Mouse (Mus musculus) megakaryocyte, embryonic 14.5 days (primary cell): Measurements from ENCODE around the gene Skor1.

Experiments
- FLI1 ChIP-seq: IDR thresholded peaks from 2 replicates; pipeline ENCODE4 v1.6.1; 2012; ENCODE audit warnings: low read length, inconsistent platforms, mixed read lengths
- GATA1 ChIP-seq: IDR thresholded peaks from 3 replicates; pipeline ENCODE4 v1.6.1; 2012; ENCODE audit warnings: mixed read lengths, low read length, inconsistent platforms, borderline replicate concordance

GRCm38 (mm10) chr9:63163756-63164155, 15.0 kb upstream of the Skor1 start:
- TF ChIP-seq GATA1 (no peak), FLI1 (no peak)
